Mouse (Mus musculus): Measurements from ENCODE around the gene Ccs.

GRCm38 (mm10) chr19:4855470-4855820, 16.3 kb upstream of the Ccs start:
- TF ChIP-seq CTCF (IDR thresholded peaks at IDR 0.05; ENCODE audit: insufficient read depth, low read depth, low read length) (no peak), POLR2A (IDR thresholded peaks at IDR 0.05; ENCODE audit: insufficient read depth, low read depth, low read length) (no peak)
